Mouse (Mus musculus) liver, embryonic 12.5 days (tissue): Measurements from ENCODE around the gene Plekhg5. TPM values are rescaled to one million over a fixed set of nuclear protein-coding genes. Genes with fewer than 3 reads are reported as not detected.

Experiments
- ATAC-seq: fragments of 200-750 bp; cut with Nextera tagmentation; 2 replicates; pipeline ENCODE4 v1.8.0; 2017; ENCODE audit warnings: moderate number of reproducible peaks, mild to moderate bottlenecking, moderate library complexity
- H3K27ac ChIP-seq: fragments of 300-500 bp; sonication (generic); 2 replicates; pipeline ENCODE4 v1.5.1; 2016; ENCODE audit warnings: mild to moderate bottlenecking
- H3K27me3 ChIP-seq: fragments of 300-500 bp; sonication (generic); replicated peaks from 2 replicates; pipeline ENCODE4 v1.6.1; 2016; ENCODE audit warnings: mild to moderate bottlenecking, moderate library complexity
- H3K36me3 ChIP-seq: fragments of 300-500 bp; sonication (generic); 2 replicates; pipeline ENCODE4 v1.6.1; 2016; ENCODE audit warnings: mild to moderate bottlenecking, moderate library complexity
- H3K4me1 ChIP-seq: fragments of 300-500 bp; sonication (generic); 2 replicates; pipeline ENCODE4 v1.6.1; 2016
- H3K4me2 ChIP-seq: fragments of 300-500 bp; sonication (generic); 2 replicates; pipeline ENCODE4 v1.6.1; 2016; ENCODE audit warnings: mild to moderate bottlenecking, moderate library complexity
- H3K4me3 ChIP-seq: fragments of 300-500 bp; sonication (generic); 2 replicates; pipeline ENCODE4 v1.5.1; 2016; ENCODE audit warnings: mild to moderate bottlenecking, moderate library complexity
- H3K9ac ChIP-seq: fragments of 300-500 bp; sonication (generic); 2 replicates; pipeline ENCODE4 v1.6.1; 2016; ENCODE audit warnings: mild to moderate bottlenecking, moderate library complexity
- H3K9me3 ChIP-seq: fragments of 300-500 bp; sonication (generic); replicated peaks from 2 replicates; pipeline ENCODE4 v1.6.1; 2016; ENCODE audit warnings: mild to moderate bottlenecking, moderate library complexity
- WGBS: fragments of 180-500 bp; shearing (Covaris S2); methylation state at CpG from one replicate; pipeline ENCODE4 v1.1.7; 2016; ENCODE audit not compliant: insufficient replicate concordance; 5-methylcytosine and 5-hydroxymethylcytosine counted together
- polyA plus RNA-seq: library from polyadenylated mRNA; unstranded; fragments of >200 nt; fragmentation: Nextera tagmentation; extraction: Ambion mirVana; gene quantifications from 2 replicates; pipeline ENCODE4 v1.2.1, GENCODE M21; 2016

Gene Plekhg5
- polyA plus RNA-seq, 1 experiment from 2014 or later: 7.7 TPM

DNA sequence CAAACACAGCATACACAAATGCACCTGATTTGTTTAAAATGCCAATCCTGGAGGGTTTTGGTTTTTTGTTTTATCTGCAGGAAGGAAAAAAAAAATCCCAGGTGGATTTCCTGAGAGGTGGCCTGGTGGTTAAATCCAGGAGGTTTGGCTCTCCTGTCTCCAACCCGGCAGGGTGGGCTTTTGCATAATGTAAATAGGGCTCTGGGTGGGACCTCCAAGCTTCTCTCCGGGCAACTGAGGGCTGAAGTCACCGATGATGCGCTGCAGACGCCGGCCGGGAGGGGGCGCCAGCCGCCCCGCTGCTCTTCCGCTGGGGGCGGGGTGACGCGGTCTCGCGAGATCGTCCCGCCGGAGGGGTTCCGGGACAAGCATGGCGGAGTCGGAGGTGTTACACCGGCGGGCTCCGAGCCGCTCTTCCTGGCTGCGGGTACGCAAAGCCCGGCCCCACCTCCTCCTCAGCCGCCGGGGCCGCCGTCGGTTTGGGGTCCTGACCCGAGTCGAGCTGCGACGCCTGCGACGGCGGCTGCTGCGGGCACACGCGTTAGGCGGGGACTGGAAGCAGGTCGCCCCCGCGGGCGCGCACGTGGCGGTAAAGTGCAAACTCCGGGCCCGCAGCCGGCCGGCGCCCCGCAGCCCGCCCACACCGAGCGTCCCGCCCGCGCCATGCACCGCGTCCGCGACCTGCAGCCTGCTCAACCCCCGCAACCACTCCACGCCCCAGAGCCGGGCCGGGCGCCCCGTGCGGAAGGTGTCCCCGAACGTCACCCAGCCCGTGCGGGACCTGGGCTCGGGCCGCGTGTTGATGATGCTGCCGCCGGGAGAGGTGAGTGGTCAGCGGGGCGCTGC is 33.1 kb upstream of the Plekhg5 start, which contains the start of gene Nol9:
Gene Nol9, plus strand, starts transcription at position 337 of the 846 bp plus-strand sequence.
- under 1% methylated on average over 59 of the region's 86 CpGs for WGBS
- no peaks in the 10 kb centered on the region for H3K9me3 ChIP-seq
- peak within 1 kb of the TSS; percentile 94 for H3K9ac ChIP-seq
- peak within 1 kb of the TSS; percentile 99 for H3K4me3 ChIP-seq
- H3K27ac ChIP-seq: peak within 1 kb of the TSS; percentile 79
- peaks cover 33% of the 10 kb centered on the region for H3K36me3 ChIP-seq
- H3K4me2 ChIP-seq: peak within 1 kb of the TSS; percentile 93
- H3K27me3 ChIP-seq: no peaks in the 10 kb centered on the region
- H3K4me1 ChIP-seq: peaks cover 34% of the 10 kb centered on the region
- peak; percentile 85 for ATAC-seq

DNA sequence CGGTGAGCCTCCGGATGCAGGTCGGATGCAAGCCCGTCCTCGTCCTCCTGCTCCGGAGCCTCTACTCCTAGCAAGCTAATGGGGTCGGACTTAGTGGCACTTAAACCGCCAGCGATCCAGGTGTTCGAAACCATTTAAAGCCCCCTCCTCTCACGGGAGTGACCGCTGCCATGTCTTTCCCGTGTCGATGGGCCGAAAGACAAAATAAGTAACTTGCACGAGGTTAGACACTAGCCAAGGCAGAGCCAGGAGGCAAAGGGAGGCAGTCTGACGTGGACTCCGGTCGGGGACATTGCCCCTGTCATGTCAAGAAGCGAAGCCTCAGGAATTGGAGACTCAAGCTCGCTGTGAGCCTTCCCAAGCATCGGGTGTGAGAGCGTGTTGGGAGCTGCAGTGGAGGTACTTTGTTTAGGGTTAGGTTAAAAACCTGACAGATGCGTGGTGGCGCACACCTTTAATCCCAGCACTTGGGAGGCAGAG is 32.4 kb upstream of the Plekhg5 start:
- H3K4me2 ChIP-seq: peak overlapping the region; percentile 93
- H3K9ac ChIP-seq: peak overlapping the region; percentile 94
- peak overlapping the region; percentile 99 for H3K4me3 ChIP-seq
- peaks cover 34% of the 10 kb centered on the region for H3K4me1 ChIP-seq
- H3K36me3 ChIP-seq: peaks cover 40% of the 10 kb centered on the region
- no peaks in the 10 kb centered on the region for H3K9me3 ChIP-seq
- ATAC-seq: no peak
- peak overlapping the region; percentile 79 for H3K27ac ChIP-seq
- WGBS: 1% methylated on average over 25 of the region's 25 CpGs
- no peaks in the 10 kb centered on the region for H3K27me3 ChIP-seq

DNA sequence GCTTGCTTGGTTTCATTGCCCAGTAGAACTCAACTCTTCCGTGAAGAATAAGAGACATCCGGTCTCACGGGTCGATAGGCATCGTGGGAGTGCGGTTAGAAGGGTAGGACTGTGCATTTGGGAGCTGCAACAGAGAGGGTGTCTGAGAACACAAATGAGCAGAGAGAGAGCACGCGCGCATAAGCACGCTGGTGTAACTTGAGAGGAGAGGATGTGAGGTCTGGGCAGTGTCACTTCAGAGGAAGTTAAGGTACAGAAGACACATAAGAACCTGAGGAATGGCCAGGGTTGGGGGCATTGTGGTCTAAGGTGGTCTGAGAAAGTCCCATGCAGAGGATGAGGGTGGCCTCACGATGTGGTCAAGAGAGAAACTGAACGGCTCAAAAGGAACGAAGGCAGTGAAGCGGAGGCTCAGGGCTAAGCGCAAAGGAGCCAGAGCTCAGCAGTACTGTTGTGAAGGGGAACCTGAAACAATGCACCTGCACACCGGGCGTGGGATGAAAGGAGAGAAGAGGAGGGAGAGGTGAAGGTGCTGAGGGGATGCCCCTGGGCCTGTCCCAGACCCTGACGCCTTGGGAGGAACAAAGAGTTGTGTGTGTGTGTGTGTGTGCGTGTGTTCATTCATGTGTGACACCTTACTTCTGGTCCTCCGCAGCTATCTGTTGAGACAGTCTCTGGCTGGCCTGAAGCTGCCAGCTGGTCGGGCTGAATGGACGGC is 30.2 kb upstream of the Plekhg5 start:
- Histone ChIP-seq H3K4me3 (no peak overlapping the region), H3K4me2 (no peak overlapping the region), H3K27me3 (no peaks in the 10 kb centered on the region), H3K36me3 (peaks cover 62% of the 10 kb centered on the region), H3K9ac (no peak overlapping the region), H3K27ac (no peak overlapping the region), H3K9me3 (no peaks in the 10 kb centered on the region), H3K4me1 (peaks cover 34% of the 10 kb centered on the region)
- ATAC-seq: no peak
- 90% methylated on average over 22 of the region's 22 CpGs for WGBS

DNA sequence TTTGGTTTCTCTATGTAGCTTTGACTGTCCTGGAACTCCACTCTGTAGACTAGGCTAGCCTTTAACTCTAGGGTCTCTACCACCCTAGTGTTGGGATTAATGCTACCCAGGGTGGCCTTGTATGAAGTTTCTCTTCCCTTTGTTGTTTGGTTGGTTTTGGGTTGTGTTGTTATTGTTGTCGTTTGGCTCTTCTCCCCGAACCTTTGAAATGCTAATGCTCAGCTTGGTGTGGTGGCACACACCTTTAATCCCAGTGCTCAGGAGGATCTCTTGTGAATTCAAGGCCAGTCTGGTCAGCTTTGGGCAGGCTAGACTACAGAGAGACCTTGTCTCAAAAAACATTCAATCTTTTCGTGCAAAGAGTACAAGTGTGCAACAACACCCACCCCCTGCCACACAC is 29.1 kb upstream of the Plekhg5 start:
- WGBS: 88% methylated on average over 3 of the region's 3 CpGs
- no peaks in the 10 kb centered on the region for H3K27me3 ChIP-seq
- peaks cover 73% of the 10 kb centered on the region for H3K36me3 ChIP-seq
- H3K27ac ChIP-seq: no peak overlapping the region
- H3K9ac ChIP-seq: no peak overlapping the region
- H3K4me1 ChIP-seq: peaks cover 33% of the 10 kb centered on the region
- H3K4me3 ChIP-seq: no peak overlapping the region
- no peak overlapping the region for H3K4me2 ChIP-seq
- no peaks in the 10 kb centered on the region for H3K9me3 ChIP-seq
- ATAC-seq: no peak

DNA sequence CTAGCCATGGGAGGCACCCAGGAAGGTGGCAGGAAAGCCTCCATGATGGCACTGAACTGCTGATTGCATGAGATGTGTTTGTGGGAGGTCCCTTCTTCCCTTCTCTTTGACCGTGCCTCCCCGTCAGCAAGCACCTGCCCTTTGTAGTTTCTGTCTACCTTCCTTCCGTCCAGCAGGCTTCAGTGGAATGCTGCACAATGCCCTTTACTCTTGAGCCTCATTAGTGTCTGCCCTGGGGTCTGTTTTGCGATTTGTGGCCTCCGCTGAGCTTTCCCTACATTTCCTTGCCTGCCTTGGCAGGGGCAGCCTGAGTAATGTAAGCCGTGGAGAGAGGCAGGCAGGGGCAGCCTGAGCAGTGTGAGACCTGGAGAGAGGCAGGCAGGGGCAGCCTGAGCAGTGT is 27.7 kb upstream of the Plekhg5 start:
- Histone ChIP-seq H3K9ac (no peak overlapping the region), H3K27ac (no peak overlapping the region), H3K4me3 (no peak overlapping the region), H3K4me1 (peaks cover 24% of the 10 kb centered on the region), H3K27me3 (no peaks in the 10 kb centered on the region), H3K4me2 (no peak overlapping the region), H3K9me3 (no peaks in the 10 kb centered on the region), H3K36me3 (peaks cover 86% of the 10 kb centered on the region)
- no peak for ATAC-seq
- WGBS: 83% methylated on average over 6 of the region's 6 CpGs

DNA sequence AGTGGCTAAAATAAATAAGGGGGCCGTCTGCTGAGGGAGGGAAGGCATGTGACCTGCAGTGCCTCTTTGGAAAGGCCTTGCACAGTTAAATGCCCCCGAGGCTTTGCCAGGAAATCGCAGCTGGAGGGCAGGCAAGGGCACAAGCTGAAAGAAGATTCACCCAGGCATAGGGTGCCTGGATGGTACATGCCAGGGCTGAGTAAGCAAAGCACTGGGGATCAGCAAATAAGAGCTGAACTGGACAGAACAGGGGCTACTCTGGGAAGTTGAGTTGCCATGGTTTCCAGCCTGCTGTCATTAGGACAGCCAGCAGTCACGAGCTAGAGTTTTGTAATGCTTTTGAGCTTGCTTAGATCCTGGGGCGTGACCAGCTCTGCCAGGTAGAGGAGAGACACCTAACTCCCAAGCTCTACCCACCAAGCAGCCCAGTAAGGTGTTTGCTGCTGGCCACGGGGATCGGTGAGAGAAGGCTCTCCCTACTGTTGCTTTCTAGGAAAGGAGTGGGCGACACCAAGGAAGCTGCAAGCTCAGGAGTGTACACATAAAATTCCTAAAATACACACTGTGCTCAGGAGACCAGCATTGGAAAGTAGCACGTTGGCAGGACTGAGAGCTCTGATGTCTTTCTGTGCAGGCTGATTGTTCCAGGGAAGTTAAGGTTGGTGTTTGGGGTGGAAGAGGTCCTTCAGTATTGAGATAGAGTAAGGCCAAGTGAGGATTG is 9.7 kb upstream of the Plekhg5 start:
- H3K4me3 ChIP-seq: no peak overlapping the region
- ATAC-seq: peak; percentile 39; the same call in 1 of the 2 replicates
- H3K9me3 ChIP-seq: no peaks in the 10 kb centered on the region
- 65% methylated on average over 9 of the region's 9 CpGs for WGBS
- H3K4me2 ChIP-seq: no peak overlapping the region
- H3K36me3 ChIP-seq: peaks cover 40% of the 10 kb centered on the region
- no peaks in the 10 kb centered on the region for H3K27me3 ChIP-seq
- 0 out of 2 replicates have a peak, but pooled peaks cover 8% of the 10 kb centered on the region for H3K4me1 ChIP-seq
- no peak overlapping the region for H3K9ac ChIP-seq
- H3K27ac ChIP-seq: peak overlapping the region; percentile 18; the same call in 1 of the 2 replicates

DNA sequence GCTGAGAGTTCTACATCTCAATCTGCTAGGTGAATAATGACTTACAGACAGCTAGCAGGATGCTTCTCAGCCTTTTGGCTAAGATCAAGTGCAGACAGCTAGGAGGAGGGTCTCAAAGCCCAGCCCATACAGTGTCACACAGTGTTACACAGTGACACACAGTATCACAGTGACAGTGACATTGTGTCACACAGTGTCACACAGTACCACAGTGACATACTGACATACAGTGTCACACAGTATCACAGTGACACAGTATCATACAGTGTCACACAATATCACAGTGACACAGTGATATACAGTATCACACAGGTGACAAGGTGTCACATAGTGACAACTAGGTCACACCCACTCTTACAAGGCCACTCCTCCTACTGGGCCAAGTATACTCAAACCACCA is 5.0 kb upstream of the Plekhg5 start:
- H3K36me3 ChIP-seq: peaks cover 3% of the 10 kb centered on the region; the same call in 1 of the 2 replicates
- no peak overlapping the region for H3K27ac ChIP-seq
- no peaks in the 10 kb centered on the region for H3K9me3 ChIP-seq
- peak; percentile 22; the same call in 1 of the 2 replicates for ATAC-seq
- H3K4me2 ChIP-seq: no peak overlapping the region
- H3K4me1 ChIP-seq: peaks cover 17% of the 10 kb centered on the region
- no peak overlapping the region for H3K4me3 ChIP-seq
- H3K27me3 ChIP-seq: peaks cover 2% of the 10 kb centered on the region
- no peak overlapping the region for H3K9ac ChIP-seq

DNA sequence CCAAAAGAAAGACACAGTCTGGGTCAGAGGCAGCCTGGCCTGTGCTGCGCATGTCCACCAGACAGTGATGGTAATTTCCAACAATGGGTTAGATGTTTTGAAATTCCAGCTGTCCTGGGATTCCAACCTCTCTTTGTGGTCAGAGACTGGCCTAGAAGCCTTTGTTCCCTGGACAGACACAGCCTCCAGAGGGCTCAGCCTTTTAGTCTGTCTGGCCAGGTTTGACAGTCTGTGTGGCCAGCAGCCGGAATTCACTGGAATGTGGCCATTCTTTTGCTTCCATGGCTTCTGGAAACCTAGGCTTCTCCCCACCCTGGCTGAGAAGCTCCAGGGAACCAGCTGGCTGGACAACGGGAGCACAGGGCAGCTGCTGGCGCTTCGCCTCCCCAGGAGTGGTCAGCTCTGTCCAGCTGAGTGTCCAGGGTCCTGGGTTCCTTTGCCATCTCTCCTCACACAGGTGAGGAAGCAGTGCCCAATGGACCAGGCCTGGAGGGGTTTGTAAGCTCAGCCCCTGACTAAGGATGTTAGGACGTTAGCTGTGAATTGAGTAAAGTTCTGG is 4.1 kb upstream of the Plekhg5 start:
- Histone ChIP-seq H3K4me3 (no peak overlapping the region), H3K36me3 (no peaks in the 10 kb centered on the region), H3K4me2 (no peak overlapping the region), H3K27me3 (peaks cover 9% of the 10 kb centered on the region), H3K4me1 (peaks cover 19% of the 10 kb centered on the region), H3K9ac (no peak overlapping the region), H3K27ac (no peak overlapping the region), H3K9me3 (no peaks in the 10 kb centered on the region)
- WGBS: 71% methylated on average over 6 of the region's 6 CpGs
- no peak for ATAC-seq

DNA sequence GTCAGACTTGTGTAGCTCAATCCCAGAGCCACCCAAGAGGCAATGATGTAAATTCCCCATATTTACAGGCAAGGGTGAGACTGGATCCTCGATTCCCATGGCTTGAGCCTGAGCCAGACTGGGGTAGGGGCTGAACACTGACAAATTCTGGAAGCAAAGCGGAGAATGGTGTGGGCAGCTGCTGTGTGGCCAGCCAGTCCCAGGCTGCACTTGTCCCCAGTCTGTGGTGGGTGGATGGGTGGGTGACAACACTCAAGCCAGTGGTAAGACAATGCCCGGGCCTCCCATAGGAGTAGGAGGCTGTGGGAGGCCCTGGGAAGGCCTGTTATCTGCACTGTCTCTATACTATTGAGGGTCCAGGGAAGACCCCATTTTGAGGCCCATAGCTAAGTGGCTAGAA is 3.1 kb upstream of the Plekhg5 start:
- H3K4me1 ChIP-seq: peaks cover 27% of the 10 kb centered on the region
- no peaks in the 10 kb centered on the region for H3K9me3 ChIP-seq
- H3K27ac ChIP-seq: no peak overlapping the region
- no peak overlapping the region for H3K4me3 ChIP-seq
- H3K4me2 ChIP-seq: no peak overlapping the region
- peaks cover 9% of the 10 kb centered on the region for H3K27me3 ChIP-seq
- no peak for ATAC-seq
- 76% methylated on average over 3 of the region's 3 CpGs for WGBS
- no peaks in the 10 kb centered on the region for H3K36me3 ChIP-seq
- no peak overlapping the region for H3K9ac ChIP-seq

DNA sequence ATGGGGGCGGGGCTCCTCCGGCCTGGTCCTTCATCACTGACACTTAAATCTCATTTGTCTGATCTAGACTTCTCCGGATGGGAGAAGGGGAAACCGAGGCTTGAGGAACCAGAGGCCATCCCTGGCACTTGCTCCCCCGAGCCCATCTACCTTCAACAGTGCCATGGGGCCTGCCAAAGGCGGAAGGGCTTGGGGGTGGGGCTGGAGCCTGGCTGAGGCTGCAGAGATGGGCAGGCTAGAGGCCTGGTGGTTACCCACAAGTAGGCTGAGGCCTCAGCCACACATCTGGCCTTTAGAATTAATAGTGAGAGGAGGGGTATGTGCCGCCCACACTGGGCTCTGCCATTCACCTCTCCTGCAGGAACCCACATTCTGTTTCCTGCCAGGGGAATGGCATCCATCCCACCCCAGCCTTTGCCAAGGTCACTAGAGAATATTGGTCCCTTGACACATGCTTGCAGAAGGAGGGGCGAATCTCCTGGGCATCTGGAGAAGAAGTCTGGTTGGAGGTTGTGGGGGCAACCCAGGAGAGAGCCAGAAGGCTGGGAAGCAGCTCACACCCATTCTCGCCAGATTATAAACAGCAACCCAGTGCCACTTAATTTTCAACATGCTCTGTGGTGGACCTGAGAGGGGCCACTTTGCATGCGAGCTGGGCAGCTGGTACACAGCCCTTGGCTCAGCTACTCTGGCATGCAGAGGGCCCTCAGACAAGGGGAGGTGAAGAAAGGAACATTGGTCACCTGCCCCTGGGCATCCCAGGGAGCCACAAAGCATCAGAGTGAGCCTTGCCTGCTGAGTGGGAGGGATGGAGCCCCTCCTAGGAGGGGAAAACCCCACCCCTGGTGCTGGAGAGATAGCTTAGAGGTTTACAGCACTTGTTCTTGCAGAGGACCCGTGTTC is 1.6 kb upstream of the Plekhg5 start:
- Histone ChIP-seq H3K4me3 (no peak overlapping the region), H3K4me2 (no peak overlapping the region), H3K36me3 (no peaks in the 10 kb centered on the region), H3K27ac (no peak overlapping the region), H3K9ac (no peak overlapping the region), H3K9me3 (no peaks in the 10 kb centered on the region), H3K4me1 (peaks cover 28% of the 10 kb centered on the region), H3K27me3 (peaks cover 9% of the 10 kb centered on the region)
- 47% methylated on average over 11 of the region's 11 CpGs for WGBS
- ATAC-seq: no peak

DNA sequence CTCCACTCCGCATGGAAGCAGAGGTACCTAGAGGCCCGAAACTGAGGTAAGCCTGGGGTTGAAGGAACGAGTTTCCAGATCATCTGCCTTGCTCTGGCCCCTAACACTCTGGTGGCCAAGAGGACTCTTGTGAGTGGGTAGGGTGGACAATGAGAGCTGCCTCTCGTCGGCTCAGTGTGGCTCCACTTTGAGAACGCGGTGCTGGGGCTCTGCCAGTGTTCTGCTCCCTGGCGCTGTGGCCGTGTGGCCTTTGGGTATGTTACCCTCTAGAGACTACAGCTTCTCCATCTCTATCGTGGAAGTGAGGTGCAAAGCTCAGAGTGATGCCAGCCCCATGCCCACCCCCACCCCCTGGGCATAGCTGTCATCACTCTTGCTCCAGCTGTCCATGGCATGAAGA is 357 bp downstream of the Plekhg5 start:
- Histone ChIP-seq H3K4me1 (peaks cover 34% of the 10 kb centered on the region), H3K9me3 (no peaks in the 10 kb centered on the region), H3K4me2 (no peak overlapping the region), H3K27me3 (peaks cover 20% of the 10 kb centered on the region), H3K9ac (no peak overlapping the region), H3K27ac (no peak overlapping the region), H3K4me3 (no peak overlapping the region), H3K36me3 (no peaks in the 10 kb centered on the region)
- no peak for ATAC-seq
- 55% methylated on average over 10 of the region's 10 CpGs for WGBS
